Mouse (Mus musculus): ENCODE data around the gene Rras. TPM values are rescaled to one million over a fixed set of nuclear protein-coding genes. Genes with fewer than 3 reads are reported as not detected.
A peak's percentile ranks its signal among the peaks of the same experiment; 100 is the strongest.

Rras gene
- total and polyA plus RNA-seq, 3 experiments: 3.2 to 16.3 (median 5.6) TPM

DNA sequence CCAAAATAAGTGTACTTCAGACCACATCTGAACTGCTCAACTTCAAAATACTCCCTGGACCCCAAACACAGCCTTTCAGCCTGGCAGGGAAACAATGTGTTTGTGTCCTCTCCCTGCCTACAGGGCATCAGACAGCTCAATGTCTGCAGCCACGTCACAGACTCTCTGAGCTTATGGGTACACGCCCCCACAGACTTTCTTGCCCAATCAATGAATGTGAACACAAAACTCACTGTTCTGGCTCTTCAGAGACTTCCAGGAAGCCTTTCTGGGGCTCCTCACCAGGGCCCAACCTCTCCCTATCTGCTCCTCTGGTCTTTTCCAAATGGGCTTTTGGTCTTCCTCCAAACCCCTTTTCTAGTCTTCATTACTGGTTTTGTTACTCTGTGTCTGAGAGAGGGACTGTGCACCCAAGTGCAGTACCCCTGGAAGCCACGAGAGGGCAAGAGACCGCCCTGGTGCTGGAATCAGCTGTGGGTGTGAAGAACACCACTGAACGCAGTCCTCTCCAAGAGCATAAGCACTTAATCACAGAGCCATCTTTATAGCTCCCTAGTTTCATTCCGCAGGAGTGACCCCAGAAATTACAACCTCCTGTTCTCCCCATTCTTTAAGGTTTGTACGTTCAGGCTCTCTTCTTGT is 20.1 kb downstream of the Rras start:
- TF ChIP-seq CTCF (IDR thresholded peaks at IDR 0.05; ENCODE audit: low read depth, low read length): peak; percentile 97
- no peak for TF ChIP-seq TAL1 (conservative IDR thresholded peaks at IDR 0.05; ENCODE audit: low read depth, low read length)
- ATAC-seq (ENCODE audit: extremely low read depth, insufficient number of reproducible peaks, low FRiP score, poor library complexity, severe bottlenecking): peak; percentile 45
- no peaks in the 10 kb centered on the region for H3K9me3 ChIP-seq (replicated peaks)
- H3K4me3 ChIP-seq (ENCODE audit: low read depth, low read length): no peak overlapping the region
- no peak for DNase-seq (ENCODE audit: low spot score)
- H3K4me1 ChIP-seq (ENCODE audit: insufficient read depth, low read depth, low read length): peaks cover 9% of the 10 kb centered on the region; the same call in 1 of the 2 replicates
- no peaks in the 10 kb centered on the region for H3K27me3 ChIP-seq (ENCODE audit: insufficient read depth, low read length)
- H3K36me3 ChIP-seq (replicated peaks): peaks cover 98% of the 10 kb centered on the region

DNA sequence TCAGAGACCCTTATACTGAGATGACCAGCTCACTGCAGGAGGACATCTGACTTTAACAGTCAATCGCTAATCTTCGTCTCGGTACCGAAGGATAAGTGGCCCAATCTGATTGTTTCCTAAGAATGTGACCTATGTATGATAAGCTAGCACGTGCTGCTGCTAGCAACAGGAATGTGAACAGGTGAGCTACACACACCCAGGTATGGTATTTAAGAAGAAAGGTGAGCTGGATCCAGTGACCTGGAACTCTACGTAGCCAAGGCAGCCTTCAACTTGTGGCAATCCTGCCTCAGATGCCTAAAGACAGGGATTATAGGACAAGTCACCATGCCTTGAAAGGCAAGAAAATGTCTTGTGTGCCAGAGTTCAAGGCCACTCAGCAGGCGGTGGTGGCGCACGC is 20.6 kb downstream of the Rras start:
- TF ChIP-seq GATA1 (IDR thresholded peaks at IDR 0.05; ENCODE audit: borderline replicate concordance, low read length): no peak
- TF ChIP-seq POLR2AphosphoS5 (IDR thresholded peaks at IDR 0.05; ENCODE audit: insufficient replicate concordance, low read depth, low read length): no peak
- no peak for TF ChIP-seq TAL1 (conservative IDR thresholded peaks at IDR 0.05; ENCODE audit: low read depth, low read length)
- TF ChIP-seq CTCF (IDR thresholded peaks at IDR 0.05; ENCODE audit: low read depth, low read length): no peak
- no peaks in the 10 kb centered on the region for H3K27me3 ChIP-seq (ENCODE audit: insufficient read depth, low read length)
- H3K9me3 ChIP-seq (replicated peaks): no peaks in the 10 kb centered on the region
- H3K4me3 ChIP-seq (ENCODE audit: low read depth, low read length): no peak overlapping the region
- ATAC-seq (ENCODE audit: extremely low read depth, insufficient number of reproducible peaks, low FRiP score, poor library complexity, severe bottlenecking) (no peak), DNase-seq (ENCODE audit: low spot score) (no peak)
- H3K36me3 ChIP-seq (replicated peaks): peaks cover 99% of the 10 kb centered on the region
- H3K4me1 ChIP-seq (ENCODE audit: insufficient read depth, low read depth, low read length): peaks cover 14% of the 10 kb centered on the region; the same call in 1 of the 2 replicates

DNA sequence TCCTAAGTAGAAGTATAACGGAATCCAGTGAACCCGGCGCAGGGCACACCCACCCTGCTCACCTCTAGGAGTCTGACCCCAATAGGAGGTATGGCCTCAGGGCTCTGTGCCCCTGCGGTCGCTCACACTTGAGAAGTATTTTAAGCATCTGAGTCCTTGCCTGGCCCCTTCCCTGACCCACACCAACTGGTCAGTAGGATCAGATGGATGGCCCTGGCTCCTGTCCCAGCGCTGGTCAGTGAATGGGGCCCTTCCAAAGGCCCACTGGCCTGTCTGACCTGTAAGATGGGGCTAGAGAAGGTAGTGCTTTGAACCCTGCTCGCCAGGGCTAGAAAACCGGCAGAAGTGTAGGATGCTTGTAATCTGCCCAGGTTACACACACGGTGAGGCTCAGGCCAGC is 23.1 kb downstream of the Rras start:
- no peak overlapping the region for H3K4me3 ChIP-seq (ENCODE audit: low read depth, low read length)
- no peak for ATAC-seq (ENCODE audit: extremely low read depth, insufficient number of reproducible peaks, low FRiP score, poor library complexity, severe bottlenecking)
- no peak for DNase-seq (ENCODE audit: low spot score)
- no peak for TF ChIP-seq GATA1 (IDR thresholded peaks at IDR 0.05; ENCODE audit: borderline replicate concordance, low read length)
- no peak for TF ChIP-seq POLR2AphosphoS5 (IDR thresholded peaks at IDR 0.05; ENCODE audit: insufficient replicate concordance, low read depth, low read length)
- no peak for TF ChIP-seq TAL1 (conservative IDR thresholded peaks at IDR 0.05; ENCODE audit: low read depth, low read length)
- TF ChIP-seq GATA2 (IDR thresholded peaks at IDR 0.05; ENCODE audit: borderline replicate concordance, low read depth, low read length): no peak
- TF ChIP-seq CTCF (IDR thresholded peaks at IDR 0.05; ENCODE audit: low read depth, low read length): no peak
- H3K27me3 ChIP-seq (ENCODE audit: insufficient read depth, low read length): no peaks in the 10 kb centered on the region
- H3K4me1 ChIP-seq (ENCODE audit: insufficient read depth, low read depth, low read length): peaks cover 15% of the 10 kb centered on the region
- no peaks in the 10 kb centered on the region for H3K9me3 ChIP-seq (replicated peaks)
- peaks cover 98% of the 10 kb centered on the region for H3K36me3 ChIP-seq (replicated peaks)

DNA sequence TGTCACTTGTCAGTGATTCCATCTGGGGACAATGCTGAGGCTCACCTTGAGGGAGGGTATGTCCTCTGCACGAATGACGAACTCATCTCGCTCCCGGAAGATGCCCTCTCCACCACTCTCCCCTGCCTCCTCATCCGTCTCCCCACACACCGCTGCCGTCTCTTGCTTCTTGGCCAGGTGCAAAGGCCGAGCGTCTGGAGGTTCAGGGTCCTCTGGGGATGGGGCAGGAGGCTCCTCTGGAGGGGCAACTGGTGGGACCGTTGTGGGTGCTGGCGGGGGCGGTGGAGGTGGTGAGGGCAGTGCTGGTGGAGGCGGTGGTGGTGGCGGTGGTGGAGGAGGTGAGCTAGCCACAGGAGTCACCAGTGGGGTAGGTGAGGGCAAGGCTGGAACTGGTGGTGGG is 25.5 kb downstream of the Rras start:
- Histone ChIP-seq H3K4me3 (ENCODE audit: low read depth, low read length) (no peak overlapping the region), H3K4me1 (ENCODE audit: insufficient read depth, low read depth, low read length) (peaks cover 29% of the 10 kb centered on the region), H3K9me3 (replicated peaks) (no peaks in the 10 kb centered on the region), H3K27me3 (ENCODE audit: insufficient read depth, low read length) (no peaks in the 10 kb centered on the region), H3K36me3 (replicated peaks) (peaks cover 98% of the 10 kb centered on the region)
- DNase-seq (ENCODE audit: low spot score): no peak
- ATAC-seq (ENCODE audit: extremely low read depth, insufficient number of reproducible peaks, low FRiP score, poor library complexity, severe bottlenecking): no peak
- TF ChIP-seq POLR2AphosphoS5 (IDR thresholded peaks at IDR 0.05; ENCODE audit: insufficient replicate concordance, low read depth, low read length) (no peak), GATA1 (IDR thresholded peaks at IDR 0.05; ENCODE audit: borderline replicate concordance, low read length) (no peak), TAL1 (conservative IDR thresholded peaks at IDR 0.05; ENCODE audit: low read depth, low read length) (no peak), CTCF (IDR thresholded peaks at IDR 0.05; ENCODE audit: low read depth, low read length) (no peak), GATA2 (IDR thresholded peaks at IDR 0.05; ENCODE audit: borderline replicate concordance, low read depth, low read length) (no peak)

DNA sequence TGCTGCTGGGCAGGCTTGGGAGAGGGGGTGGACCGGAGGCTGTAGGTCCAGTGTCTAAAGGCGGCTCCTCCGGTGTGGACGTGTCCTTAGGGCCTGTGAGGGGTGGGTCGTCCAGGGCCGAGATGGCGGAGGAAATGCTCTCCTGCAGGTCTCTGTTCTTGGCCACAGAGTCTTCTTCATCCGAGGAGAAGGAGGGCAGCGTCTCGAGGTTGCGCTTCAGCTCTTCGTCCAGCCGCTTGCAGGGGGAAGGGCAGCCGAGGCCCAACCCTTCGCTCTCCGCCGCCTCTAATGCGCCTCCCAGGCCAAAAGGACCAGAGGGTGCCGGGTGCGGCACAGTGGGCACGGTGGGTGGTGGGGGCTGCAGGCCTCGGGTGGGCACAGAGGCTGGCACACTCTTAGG is 28.0 kb downstream of the Rras start:
- DNase-seq (ENCODE audit: low spot score) (no peak), ATAC-seq (ENCODE audit: extremely low read depth, insufficient number of reproducible peaks, low FRiP score, poor library complexity, severe bottlenecking) (no peak)
- Histone ChIP-seq H3K36me3 (replicated peaks) (peaks cover 99% of the 10 kb centered on the region), H3K4me3 (ENCODE audit: low read depth, low read length) (no peak overlapping the region), H3K9me3 (replicated peaks) (no peaks in the 10 kb centered on the region), H3K27me3 (ENCODE audit: insufficient read depth, low read length) (no peaks in the 10 kb centered on the region), H3K4me1 (ENCODE audit: insufficient read depth, low read depth, low read length) (peaks cover 37% of the 10 kb centered on the region)
- no peak for TF ChIP-seq POLR2AphosphoS5 (IDR thresholded peaks at IDR 0.05; ENCODE audit: insufficient replicate concordance, low read depth, low read length)

DNA sequence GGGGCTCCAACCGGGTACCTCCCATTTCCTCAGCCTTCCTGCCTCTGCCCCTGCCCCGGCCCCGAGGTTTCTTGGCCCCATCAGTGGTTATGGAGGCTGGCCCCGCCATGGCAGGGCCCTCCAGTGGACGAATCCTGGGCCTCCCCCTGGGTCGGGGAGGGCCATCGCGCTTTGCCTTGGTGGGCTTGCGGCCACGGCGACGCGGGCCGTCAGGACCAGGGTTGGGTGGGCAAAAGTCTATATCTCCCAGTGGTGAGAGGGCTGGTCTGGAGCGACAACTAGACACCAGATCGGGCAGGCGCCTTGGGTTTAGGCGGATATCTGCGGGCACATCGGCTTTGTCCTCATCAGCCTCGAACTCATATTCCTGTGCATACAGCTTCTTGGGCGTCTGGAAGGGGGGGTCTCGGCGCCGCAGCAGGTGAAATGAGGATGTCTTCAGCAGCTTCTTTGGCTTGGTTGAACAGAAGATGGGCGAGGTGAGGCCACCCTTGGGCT is 29.1 kb downstream of the Rras start:
- Histone ChIP-seq H3K4me3 (ENCODE audit: low read depth, low read length) (no peak overlapping the region), H3K9me3 (replicated peaks) (no peaks in the 10 kb centered on the region), H3K36me3 (replicated peaks) (peaks cover 98% of the 10 kb centered on the region), H3K4me1 (ENCODE audit: insufficient read depth, low read depth, low read length) (peaks cover 48% of the 10 kb centered on the region), H3K27me3 (ENCODE audit: insufficient read depth, low read length) (no peaks in the 10 kb centered on the region)
- ATAC-seq (ENCODE audit: extremely low read depth, insufficient number of reproducible peaks, low FRiP score, poor library complexity, severe bottlenecking): no peak
- DNase-seq (ENCODE audit: low spot score): no peak
- TF ChIP-seq CTCF (IDR thresholded peaks at IDR 0.05; ENCODE audit: low read depth, low read length) (no peak), GATA1 (IDR thresholded peaks at IDR 0.05; ENCODE audit: borderline replicate concordance, low read length) (no peak), TAL1 (conservative IDR thresholded peaks at IDR 0.05; ENCODE audit: low read depth, low read length) (no peak), GATA2 (IDR thresholded peaks at IDR 0.05; ENCODE audit: borderline replicate concordance, low read depth, low read length) (no peak), POLR2AphosphoS5 (IDR thresholded peaks at IDR 0.05; ENCODE audit: insufficient replicate concordance, low read depth, low read length) (no peak)

DNA sequence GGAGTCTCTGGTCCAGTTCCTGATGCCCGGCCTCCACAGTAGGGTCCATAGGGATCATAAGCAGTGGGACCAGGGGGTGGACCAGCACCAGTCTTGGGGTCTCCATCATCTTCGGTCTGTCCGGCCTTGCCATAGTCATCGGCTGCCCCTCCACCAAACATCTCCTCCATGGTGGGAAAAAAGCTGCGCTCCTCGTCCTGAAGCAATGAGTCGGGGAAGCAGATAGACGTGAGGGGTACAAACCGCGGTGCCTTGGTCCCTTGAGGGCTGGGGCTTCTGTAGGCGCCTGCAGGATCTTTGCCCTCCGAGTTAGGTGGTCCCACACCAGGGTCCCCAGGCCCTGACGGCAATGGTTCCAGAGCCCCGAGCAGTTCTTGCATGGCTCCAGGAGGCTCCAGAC is 29.7 kb downstream of the Rras start:
- Histone ChIP-seq H3K9me3 (replicated peaks) (no peaks in the 10 kb centered on the region), H3K36me3 (replicated peaks) (peaks cover 92% of the 10 kb centered on the region), H3K27me3 (ENCODE audit: insufficient read depth, low read length) (no peaks in the 10 kb centered on the region), H3K4me3 (ENCODE audit: low read depth, low read length) (no peak overlapping the region), H3K4me1 (ENCODE audit: insufficient read depth, low read depth, low read length) (peaks cover 53% of the 10 kb centered on the region)
- TF ChIP-seq POLR2AphosphoS5 (IDR thresholded peaks at IDR 0.05; ENCODE audit: insufficient replicate concordance, low read depth, low read length) (no peak), GATA2 (IDR thresholded peaks at IDR 0.05; ENCODE audit: borderline replicate concordance, low read depth, low read length) (no peak), TAL1 (conservative IDR thresholded peaks at IDR 0.05; ENCODE audit: low read depth, low read length) (no peak)
- no peak for ATAC-seq (ENCODE audit: extremely low read depth, insufficient number of reproducible peaks, low FRiP score, poor library complexity, severe bottlenecking)
- DNase-seq (ENCODE audit: low spot score): no peak
